ENCODE assay signal across 8 mouse cellular contexts in the genomic region with DNA sequence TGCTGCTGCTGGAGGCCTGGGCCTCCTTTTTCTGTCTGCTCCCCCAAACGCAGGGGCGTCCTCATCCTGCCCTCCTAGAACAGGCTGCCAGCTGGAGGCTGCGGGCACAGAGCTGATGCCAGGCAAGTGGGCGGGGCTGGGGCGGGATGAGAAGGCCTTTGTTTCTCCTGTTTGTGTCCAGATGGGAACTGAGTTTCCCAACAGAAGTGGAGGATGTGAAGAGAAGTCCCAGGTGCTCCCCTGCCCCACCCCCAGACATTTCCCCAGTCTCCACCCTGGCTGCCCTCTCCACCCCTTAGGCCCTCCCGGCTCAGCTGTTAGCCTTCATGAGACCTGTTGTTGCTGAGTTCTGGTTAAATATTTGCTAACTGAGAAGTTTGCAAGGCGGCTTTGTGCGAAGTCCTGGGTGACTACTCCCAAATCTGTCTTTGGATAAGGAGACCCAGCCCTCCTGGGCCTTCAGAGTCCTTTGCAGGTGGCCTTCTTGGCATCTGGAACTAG. TPM values are rescaled to one million over a fixed set of nuclear protein-coding genes. Genes with fewer than 3 reads are reported as not detected.
DNase-seq lines count a peak whose midpoint lies in the region; ATAC-seq and TF ChIP-seq lines count a peak whose summit lies in the region.

No protein-coding gene starts in this region.

- no peaks in the 10 kb centered on the region for H3K36me3 ChIP-seq in macrophage (ENCODE audit: inconsistent target)

- TF ChIP-seq POLR2A in brain, embryonic 14.5 days (IDR thresholded peaks at IDR 0.05; ENCODE audit: borderline replicate concordance, extremely low read depth, insufficient read depth, insufficient read length, poor library complexity, severe bottlenecking) = no peak

- H3K27ac ChIP-seq in macrophage = peak overlapping the region; percentile 94

- TF ChIP-seq CTCF in brain, embryonic 14.5 days (IDR thresholded peaks at IDR 0.05; ENCODE audit: borderline replicate concordance, extremely low read depth, insufficient read depth, insufficient read length) = no peak

- 70% methylated on average over 8 of the region's 8 CpGs for WGBS in macrophage (ENCODE audit: missing documents)

- peak; percentile 22; the same call in 1 of the 2 replicates for ATAC-seq in frontal cortex, adult (ENCODE audit: low TSS enrichment)

- no peak overlapping the region for H3K4me3 ChIP-seq in macrophage (ENCODE audit: inconsistent target)

- no peak for DNase-seq in frontal cortex, postnatal 25 days (ENCODE audit: low spot score in 2 of 2)
- peak; percentile 84 for DNase-seq in brain, embryonic 14.5 days (ENCODE audit: low read depth)
- DNase-seq in kidney, adult 8-10 months = peak; percentile 52 to 70
- DNase-seq in thymus, postnatal 10 days (ENCODE audit: low spot score in 2 of 2) = no peak
- no peak for DNase-seq in layer of hippocampus, postnatal 14 days (ENCODE audit: low spot score in 2 of 2)
- DNase-seq in frontal cortex, adult 2 months (ENCODE audit: extremely low spot score in 1 of 2, low spot score in 1 of 2) = no peak

- H3K79me2 ChIP-seq in macrophage (ENCODE audit: inconsistent target) = peaks cover 100% of the 10 kb centered on the region

RNA-seq across cellular contexts. Expression of gene Fam129b, which starts 19.7 kb away (rescaled TPM):
- 40.2 and 47.0 TPM in 2 replicates for polyA plus RNA-seq in brain, embryonic 14.5 days (2012; rRNA removed)
- 100 to 1,000 TPM in 13 of 26 experiments, 10 to 100 TPM in 13; 35.9 to 648 (median 91.5) TPM for total RNA-seq in macrophage (2018; cell fraction: chromatin; rRNA removed)
- total RNA-seq in macrophage (2018; cell fraction: cytosol; rRNA removed) = 100 to 1,000 TPM in 14 of 26 experiments, 10 to 100 TPM in 12; 52.3 to 460 (median 164) TPM
- 100 to 1,000 TPM in 13 of 26 experiments, 10 to 100 TPM in 13; 39.2 to 371 (median 100) TPM for total RNA-seq in macrophage (2018; cell fraction: nucleus; rRNA removed)
- polyA plus RNA-seq in macrophage (2018) = 117 to 240 TPM (median 185 TPM) in 3 replicates
- total RNA-seq in layer of hippocampus, postnatal 14 days (2021) = 10 to 100 TPM; 15.2 to 18.7 TPM
- polyA plus RNA-seq in frontal cortex, adult 2 months (2012; rRNA removed) = 28.3 and 30.0 TPM in 2 replicates

RNA-seq across cellular contexts. Expression of gene Stxbp1, which starts 48.6 kb away (rescaled TPM):
- polyA plus RNA-seq in brain, embryonic 14.5 days (2012; rRNA removed) = 170 and 238 TPM in 2 replicates
- total RNA-seq in macrophage (2018; cell fraction: chromatin; rRNA removed) = 10 to 100 TPM; 17.2 to 71.6 (median 25.6) TPM
- total RNA-seq in macrophage (2018; cell fraction: cytosol; rRNA removed) = 10 to 100 TPM; 10.5 to 25.5 (median 16.1) TPM
- 10 to 100 TPM; 14.4 to 64.5 (median 22.2) TPM for total RNA-seq in macrophage (2018; cell fraction: nucleus; rRNA removed)
- 9.7 to 16.3 TPM (median 12.2 TPM) in 3 replicates for polyA plus RNA-seq in macrophage (2018)
- total RNA-seq in layer of hippocampus, postnatal 14 days (2021) = 100 to 1,000 TPM; 601 to 619 TPM
- 666 and 673 TPM in 2 replicates for polyA plus RNA-seq in frontal cortex, adult 2 months (2012; rRNA removed)

Comparison
In these comparisons a context has a peak if more than half of its experiments do, and no peak if none do; other contexts are left out.
1. DNase-seq: peak in brain, embryonic 14.5 days (single experiment) and kidney, adult 8-10 months (2 of 2); none in frontal cortex, postnatal 25 days (0 of 2), thymus, postnatal 10 days (0 of 2), layer of hippocampus, postnatal 14 days (0 of 2) and frontal cortex, adult 2 months (0 of 2).